Mouse (Mus musculus): Measurements from ENCODE around the gene Gstm7.
A peak's percentile ranks its signal among the peaks of the same experiment; 100 is the strongest.
"Not testable (repeated sequence)": the region's sequence is repeated elsewhere in the genome, so short reads cannot be mapped to it uniquely, and the experiment has no call there.

The Gstm7 gene

DNA sequence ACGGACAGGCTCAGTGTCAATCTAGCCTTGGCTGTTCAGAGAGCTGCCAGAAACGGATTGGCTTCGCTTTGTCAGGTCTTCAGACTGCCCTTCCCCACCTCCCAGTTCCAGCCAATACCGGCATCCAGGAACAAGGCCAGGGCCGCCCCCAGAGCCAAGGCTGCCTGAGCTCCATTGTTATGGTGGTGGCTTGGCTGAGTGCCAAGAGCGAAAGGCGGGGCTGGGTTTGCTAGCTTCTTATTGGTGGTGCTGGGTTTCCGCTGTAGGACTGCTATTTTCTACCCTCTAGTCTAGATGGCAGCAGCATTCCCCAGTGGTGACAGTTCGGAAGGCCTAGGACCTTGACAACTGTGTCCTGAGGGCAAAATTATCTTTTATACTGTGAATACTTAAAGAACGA lies at the start of gene Gstm7:
TSS of gene Gstm7 (minus strand) at position 148 of the 400 bp plus-strand sequence.
- peak; percentile 99 for DNase-seq

DNA sequence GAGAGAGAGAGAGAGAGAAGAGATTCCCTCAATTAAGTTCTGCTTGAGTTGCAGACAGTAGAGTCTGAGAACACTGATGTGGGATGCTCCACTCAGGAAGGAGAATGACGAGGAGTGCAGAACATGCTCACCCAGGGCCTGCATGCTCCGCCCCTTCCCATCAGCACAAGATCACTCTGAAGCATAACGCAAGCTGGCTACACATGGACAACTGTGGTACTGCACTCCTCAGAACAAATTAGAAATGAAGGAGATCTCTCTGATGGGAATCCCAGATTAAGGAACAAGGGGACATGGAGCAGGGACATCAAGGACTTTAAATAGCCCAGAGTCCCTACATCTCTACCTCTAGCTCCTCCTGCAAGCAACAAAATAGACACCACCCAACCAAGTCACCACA lies 49.6 kb upstream of the Gstm7 start:
- no peak for DNase-seq

DNA sequence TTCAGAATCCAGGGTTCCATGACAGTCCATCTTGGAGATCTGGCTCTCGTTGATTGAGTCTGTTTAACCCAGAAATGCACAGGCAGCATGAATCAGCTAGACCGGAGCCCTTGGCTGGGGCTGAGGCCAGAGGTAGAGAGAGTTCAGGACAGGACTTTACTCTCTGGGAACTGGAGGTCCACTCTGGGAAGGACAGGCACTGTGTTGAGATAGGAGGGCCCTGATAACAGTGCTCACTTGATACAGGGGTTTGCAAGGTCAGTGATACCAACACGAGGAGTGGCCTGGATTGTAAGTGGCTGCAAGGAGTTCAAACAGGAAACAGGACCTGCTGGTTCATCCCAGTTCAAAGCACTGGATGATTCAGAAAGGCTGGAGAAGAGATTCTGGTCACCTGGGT lies 46.1 kb upstream of the Gstm7 start:
- no peak for DNase-seq

DNA sequence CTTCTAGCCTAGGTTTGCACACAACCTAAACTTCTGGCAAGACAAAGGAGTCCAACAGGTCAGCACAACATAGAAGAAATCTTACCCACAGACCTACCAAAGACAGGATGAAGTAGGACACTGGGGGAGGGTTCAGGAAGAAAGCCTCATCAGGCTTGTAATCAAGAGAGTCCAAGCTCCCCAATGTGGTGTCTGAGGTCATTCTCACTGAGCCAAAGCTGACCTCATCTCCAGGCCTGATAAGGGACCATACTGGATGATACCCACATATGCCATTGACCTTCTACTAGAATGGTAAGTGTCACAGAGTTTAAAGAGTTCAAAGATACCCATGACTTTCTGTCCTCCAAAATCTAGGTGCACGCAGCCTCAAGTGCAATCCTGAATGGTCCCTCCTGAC lies 42.6 kb upstream of the Gstm7 start:
- DNase-seq = no peak

DNA sequence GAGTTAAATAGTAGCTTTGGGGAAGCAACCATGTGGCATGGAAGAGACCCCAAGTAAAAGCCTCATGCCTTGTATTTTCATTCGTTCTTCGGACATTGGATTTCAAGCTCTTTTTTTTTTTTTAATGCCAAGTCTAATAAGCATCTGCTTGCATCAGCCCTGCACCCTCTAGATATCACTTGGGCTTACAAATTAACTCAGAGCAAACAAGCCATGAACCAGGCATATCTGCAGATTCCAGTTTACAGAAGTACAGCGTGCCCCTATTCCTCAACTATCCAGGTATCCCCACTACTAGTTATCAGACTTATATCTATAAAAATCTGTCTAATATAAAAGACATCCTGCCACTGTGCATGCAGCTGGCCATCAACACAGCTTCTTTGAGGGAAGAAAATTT lies 40.5 kb upstream of the Gstm7 start:
- DNase-seq = no peak

DNA sequence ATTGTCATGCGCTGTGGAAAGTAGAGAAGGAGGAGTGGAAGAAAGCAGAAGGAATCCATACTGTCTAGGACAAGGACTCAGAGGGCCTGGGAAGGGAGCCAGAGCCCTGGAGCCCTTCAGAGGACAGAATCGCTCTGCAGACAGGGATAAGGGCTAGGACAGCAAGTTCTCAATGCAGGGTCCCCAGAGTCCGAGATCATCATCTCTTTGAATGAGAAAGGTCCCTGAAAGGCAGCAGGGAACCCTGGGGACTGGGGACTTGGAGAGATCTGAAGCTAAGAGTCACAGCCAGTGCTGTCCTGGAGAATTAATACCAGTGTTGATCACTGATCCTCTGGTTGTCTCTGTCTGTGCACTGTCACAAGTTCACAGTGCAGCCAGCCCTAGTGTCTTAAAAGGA lies 39.5 kb upstream of the Gstm7 start:
- DNase-seq = not testable (repeated sequence)

DNA sequence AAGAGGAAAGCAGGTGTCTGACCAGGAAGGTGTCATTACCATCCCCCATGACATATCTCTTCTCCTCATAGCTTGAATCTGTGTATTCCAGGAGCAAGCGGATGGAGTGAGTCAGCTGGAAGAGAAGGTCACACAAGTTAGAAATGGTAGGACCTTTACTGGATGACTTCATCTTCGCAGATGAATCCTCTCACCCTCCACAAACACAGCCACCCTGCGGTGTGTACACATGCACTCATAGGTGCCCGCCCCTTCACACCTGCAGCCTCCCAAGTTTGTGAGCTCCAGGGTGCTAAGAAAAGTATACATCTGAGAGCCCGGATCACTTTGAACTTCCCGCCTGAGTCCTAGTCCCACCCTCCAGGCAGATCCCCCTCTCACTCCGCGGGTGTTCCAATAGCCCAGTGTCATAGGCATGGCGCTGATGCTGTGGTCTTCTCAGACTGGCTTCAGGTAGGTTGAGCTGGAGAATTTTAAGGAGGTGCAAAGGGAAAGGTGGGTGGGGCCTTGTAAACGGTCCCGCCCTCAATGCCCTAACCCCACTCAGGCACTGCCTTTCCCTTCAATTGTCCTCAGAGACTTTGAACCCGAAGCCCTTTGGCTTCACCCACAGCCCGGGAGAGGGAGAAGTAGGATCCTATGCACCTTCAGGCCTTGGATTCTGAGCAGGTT lies 37.2 kb upstream of the Gstm7 start, which contains the start of gene Gstm3:
TSS of gene Gstm3 (minus strand) at position 560 of the 672 bp plus-strand sequence.
- DNase-seq = no peak

DNA sequence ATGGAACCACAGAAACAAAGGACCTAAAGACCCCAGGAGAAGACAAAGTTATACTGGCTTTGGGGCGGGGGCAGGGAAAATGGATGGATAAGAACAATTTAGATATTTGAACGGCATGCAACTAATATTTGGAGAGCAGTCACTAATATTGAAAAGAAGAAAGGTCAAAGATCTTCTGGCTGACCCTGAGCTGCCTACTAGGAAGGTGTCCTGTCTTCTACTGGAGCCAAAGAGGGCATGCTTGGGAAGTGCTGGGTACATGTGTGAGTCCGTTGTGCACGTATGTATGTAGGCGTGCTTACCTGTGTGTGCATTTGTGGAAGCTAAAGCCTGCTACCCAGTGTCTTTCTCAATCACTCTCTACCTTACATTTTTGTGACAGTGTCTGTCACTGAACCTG lies 35.0 kb upstream of the Gstm7 start:
- DNase-seq = no peak

DNA sequence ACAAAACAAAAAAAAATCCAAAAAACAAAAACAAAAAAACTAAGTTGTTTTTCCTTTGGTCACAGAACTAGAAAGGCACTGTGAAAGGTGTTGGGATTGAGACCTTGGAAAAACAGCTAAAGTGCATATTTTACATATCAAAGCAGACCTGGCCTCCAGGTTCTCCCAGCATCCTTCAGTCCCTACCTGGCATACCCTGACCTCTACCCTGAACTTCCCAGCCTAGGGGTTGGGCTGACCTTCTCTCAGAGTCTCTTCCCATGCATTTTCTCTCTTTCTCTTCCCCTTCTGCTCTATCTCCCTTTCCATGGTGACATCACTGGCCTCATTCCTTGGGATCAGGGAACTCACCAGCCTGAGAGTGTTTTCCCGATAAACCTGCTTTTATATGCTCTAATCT lies 34.0 kb upstream of the Gstm7 start:
- no peak for DNase-seq

DNA sequence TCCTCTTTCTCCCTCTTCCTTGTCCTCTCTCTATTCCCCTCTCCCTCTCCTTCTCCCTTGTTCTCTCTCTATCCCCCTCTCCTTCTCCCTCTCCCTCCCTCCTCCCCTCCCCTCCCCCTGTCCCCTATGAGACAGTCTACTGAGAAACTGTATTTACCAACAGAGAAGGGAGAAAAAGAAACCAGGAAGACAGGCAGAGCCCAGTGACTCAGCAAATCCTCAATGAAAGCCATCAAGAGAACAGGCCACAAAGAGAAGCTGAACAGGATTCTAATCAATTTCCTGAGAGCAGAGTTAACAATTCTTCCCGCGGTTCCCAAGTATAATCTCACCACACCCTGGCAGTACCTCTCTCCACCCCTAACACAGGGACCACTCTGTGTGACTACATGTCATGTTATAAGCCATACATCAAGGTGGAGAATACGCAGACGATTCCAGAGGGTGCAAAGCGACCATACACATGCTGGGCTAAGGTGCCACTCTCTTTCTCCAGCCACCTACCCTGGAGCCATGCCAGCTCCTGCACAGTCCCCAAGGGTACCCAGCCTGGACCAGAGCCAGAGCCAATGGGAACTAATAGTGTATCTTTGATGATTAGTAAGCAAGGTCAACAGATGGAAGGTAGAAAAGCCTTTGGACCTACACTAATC lies 33.2 kb upstream of the Gstm7 start:
- DNase-seq = peak; percentile 48

DNA sequence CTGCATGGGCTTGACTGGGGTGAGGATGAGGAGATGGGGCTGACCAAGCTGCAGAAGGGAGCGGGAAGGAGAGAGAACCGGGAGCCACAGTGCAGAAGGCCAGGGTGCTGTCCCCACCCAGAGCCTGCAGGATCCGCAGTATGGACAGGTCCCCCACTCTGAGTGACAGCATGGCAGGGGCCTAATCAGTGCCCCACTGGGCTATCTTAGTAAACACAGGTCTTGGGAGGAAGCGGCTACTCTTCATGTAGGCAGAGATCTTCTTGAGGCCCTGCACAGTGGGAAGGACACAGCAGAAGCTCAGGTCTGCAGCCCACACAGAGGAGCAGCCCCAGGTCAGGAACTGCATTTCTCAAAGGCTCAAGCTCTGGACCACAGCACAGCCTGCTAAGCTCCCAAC lies 32.4 kb upstream of the Gstm7 start:
- DNase-seq = no peak

DNA sequence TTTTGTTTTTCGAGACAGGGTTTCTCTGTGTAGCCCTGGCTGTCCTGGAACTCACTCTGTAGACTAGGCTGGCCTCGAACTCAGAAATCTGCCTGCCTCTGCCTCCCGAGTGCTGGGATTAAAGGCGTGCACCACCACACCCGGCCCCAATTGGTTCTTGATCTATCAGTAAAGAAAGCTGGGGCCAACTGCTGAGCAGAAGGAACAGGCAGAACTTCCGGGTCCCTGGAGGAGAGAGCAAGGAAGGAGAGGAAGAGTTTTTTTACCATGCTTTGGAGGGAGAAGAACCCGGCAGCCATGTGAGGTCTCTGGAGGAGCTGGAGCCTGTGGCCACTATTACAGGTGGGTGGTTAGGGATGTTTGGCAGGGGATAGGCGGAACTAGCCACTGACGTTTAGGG lies 23.6 kb upstream of the Gstm7 start:
- not testable (repeated sequence) for DNase-seq

DNA sequence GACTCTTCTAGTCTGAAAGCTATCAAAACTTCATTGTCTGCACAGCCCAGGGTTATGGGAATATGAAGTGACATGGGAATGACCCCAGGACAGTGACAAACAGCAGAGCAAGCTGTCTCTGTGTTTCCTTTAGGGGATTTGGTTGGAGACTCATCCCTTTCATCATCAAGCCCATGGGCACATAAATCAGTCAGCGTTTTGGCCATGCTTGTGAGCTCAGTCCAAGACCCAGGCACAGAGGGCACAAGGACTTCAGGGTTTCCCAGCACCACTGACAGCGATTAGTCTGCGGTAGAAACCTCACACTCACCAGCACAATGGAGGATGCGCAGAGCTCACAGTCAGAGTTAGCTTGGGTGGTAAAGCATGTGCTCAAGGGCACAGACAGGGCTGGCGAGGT lies 22.3 kb upstream of the Gstm7 start:
- DNase-seq = no peak

DNA sequence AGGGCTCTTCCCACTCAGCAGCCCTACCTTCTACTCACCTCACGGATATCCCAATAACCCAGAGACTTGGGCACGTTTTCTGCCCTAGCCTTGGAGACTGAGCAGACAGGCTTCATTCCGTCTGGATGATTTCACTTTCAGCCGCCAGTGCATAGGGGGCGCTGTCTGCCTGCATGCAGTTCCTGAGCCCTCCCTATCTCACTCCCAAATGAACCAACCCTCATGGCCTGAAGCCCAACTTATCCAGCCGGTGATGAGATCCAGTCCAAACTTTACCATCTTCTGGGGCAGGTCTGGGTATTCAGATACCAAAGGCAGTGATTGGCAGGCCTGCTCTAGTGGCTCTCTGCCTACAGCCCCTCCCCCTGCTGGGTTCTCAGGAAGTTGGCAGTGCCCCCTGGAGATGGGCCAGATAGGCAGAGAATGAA lies 21.7 kb upstream of the Gstm7 start:
- peak; percentile 90 for DNase-seq

DNA sequence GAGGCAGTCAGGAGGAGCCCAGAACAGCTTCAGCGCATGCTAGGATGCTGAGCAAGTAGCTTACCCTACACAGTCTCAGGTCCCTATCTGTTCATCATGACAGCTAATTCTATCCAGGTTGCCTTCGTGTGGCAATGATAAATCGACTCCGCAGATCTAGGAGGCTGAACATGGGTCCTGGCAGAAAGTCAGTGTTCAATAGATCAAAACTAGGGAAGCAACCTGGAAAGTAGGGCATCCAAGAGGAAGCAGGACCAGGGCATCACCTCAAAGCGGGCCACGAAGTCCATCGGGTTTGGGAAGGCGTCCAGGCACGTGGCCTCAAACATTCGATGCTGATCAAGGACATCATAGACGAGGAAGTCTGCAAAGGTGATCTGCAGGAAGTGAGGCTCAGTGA lies 18.9 kb upstream of the Gstm7 start:
- DNase-seq = no peak

DNA sequence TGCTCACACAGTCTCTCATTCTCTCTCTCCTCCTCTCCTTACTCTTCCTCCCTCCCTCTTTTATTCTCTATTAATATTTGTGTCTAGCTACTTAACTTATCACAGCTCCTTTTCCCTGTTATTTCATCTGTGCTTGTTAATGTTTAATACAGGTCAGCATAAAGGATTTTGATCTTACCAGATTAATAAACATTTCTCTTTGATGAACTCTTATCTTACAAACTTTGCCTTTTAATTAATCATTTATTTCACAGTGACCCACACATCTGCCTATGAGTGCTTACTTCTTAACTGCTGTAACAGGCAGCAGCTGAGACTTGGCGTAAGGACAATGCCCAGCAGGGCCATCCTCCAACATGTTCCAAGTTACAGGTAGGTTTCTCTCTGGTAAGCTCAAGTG lies 17.8 kb upstream of the Gstm7 start:
- DNase-seq = not testable (repeated sequence)

DNA sequence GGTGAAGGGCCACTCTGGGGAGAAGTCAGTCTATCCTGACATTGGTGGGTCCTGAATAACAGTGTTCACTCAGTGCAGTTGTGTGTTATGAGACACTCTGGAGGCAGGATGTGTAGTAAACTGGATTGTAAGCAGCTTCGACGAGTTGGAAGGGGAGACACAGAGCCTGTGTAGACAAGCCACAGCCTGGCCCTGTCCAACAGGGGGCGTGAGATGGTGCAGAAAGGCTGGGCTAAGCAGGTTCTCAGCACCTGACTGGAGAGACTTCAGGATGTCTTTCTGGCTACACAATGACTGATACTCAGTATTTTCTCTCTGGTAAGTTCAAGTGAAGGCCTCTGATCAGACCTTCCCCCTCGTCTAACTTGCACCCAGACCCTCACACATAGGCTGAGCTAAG lies 14.1 kb upstream of the Gstm7 start:
- no peak for DNase-seq

DNA sequence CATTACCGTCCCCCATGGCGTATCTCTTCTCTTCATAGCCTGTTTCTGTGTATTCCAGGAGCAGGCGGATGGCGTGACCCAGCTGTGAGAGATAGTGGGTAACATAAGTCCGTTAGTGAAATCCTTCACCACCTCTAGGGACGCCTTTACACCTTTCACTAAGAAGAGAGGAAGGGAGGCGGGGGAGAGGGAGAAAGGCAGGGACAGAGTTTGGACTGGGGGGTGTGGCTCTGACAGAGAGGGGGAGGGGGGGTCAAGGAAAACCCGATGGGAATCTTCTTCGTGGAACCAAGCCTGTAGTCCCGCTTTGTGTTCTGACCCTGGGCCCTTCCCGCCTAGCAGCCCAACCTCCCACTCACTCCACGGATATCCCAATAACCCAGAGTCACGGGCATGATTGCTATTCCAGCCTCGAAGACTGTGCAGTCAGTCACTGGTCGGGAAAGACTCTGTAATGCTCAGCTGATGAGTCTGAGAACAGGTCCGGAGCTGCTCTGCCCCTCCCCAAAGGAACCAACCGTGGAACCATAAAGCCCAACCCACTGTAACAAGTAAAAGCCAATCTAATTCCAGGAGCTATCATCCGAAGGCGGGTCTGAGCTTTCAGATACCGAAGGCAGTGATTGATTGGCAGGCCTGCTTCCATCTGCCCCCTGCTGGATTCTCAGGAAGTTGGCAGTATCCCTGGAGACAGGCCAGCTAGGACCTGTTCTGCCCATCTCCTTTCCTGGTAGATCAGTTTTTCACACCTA lies 11.8 kb upstream of the Gstm7 start, which contains the start of gene Gstm6:
TSS of gene Gstm6 (minus strand) at position 511 of the 752 bp plus-strand sequence.
- DNase-seq = peak; percentile 68

DNA sequence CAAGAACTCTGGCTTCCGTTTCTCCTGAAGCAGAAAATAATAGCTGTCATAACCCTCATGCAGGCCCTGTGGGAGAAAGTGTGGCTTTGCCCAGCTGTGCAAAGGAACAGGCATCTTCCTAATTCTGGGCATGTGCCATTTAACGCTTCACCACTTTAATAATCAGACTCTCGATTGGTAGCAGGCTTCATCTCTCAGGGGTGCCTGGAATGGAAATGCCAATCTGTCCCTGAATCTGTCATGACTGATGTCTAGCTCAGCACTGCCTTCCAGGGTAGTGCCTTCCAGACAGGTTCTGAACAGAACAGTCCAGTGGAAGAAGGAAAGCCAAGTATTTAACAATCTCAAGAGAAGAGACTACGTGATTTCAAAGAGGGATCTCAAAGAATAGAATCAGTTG lies 9.6 kb upstream of the Gstm7 start:
- DNase-seq = no peak

DNA sequence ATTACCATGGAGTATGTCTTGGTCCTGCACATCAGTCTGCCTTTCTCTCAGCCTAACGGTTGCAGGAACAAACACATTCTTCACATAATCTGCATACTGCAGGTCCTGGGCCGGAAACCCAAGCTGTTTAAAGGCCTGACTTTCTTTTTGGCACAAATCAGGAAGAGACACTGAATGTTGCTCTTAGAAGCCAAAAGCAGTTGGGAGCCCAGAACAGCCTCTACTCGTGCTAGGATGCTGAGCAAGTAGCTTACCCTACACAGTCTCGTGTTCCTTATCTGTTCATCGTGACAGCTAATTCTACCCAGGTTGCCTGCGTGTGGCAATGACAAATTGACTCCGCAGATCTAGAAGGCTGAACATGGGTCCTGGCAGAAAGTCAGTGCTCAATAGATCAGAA lies 8.9 kb upstream of the Gstm7 start:
- no peak for DNase-seq

DNA sequence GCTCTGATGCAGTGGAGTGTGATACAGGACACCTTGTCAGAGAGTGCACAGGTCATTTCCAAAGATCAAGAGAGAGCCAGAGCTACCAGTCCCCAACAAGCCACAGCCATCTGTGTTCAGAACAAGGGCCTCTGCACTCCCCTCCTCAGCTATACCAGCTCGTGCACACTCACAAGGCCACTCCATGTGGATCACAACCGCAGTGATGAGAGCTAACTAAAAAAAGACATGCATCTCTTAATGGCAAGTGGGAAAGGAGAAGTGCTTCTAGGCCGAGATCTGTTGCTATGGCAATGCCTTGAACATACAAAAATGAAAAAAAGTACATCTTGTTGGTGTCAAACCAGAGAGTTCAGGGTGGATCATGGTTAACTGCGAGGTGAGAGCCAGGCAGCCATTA lies 8.2 kb upstream of the Gstm7 start:
- no peak for DNase-seq

DNA sequence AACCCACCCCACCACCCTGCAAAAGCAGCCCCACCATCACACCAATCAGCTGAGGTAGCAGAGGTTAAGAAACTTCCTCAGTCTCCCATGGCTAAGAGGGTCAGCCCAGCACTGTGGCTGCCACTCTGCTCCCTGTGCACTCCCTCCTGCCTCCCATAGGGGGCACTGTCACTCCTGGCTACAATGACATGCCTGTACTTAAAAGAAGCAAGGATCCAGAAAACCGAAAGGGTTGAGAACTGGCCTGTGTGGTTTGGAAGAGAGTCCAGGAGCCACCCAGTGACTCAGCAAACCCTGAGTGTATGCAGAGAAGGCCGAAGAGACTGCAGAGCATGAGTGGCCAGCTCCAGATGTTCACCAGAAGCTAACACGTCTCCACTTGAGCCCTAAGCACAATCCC lies 7.8 kb upstream of the Gstm7 start:
- peak; percentile 89 for DNase-seq

DNA sequence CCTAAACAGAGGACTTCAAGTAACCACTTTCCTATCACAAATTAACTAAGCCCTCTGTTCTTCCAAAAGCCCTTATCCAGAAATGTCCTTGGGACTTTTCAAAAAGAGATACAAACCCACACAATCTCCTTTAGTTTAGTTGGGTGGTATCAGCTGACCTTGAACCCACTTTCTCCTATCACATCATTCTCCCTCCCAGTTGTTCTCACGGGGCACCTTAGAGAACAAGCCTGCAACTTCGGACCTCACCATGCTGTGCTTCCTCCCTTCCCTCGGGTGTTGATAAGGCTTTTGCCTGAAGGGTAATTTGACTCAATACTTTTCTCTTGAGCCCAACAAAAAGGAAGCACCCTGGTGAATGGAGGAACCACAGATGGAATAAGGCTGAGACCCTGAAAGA lies 4.3 kb upstream of the Gstm7 start:
- no peak for DNase-seq

DNA sequence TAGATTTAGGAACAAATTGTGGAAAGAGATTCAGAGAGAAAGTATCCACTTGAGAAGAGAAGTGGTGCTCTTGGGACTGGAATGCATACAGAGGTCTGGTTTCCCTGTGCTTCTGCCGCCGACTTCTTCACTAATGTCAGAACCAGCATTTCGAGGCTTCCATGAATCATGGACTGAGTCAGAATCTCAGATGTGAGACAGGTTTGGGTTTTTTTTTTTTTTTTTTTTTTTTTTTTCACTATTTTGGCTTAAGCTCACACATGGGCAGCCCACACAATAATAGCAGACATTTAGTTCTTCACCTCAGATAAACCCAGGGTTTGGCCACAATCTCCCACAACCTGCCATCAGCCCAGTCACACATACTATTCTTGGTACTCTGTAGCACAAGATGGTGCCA lies 3.7 kb upstream of the Gstm7 start:
- no peak for DNase-seq

Measured in lung, postnatal 36 days (tissue).